Mouse (Mus musculus) limb, embryonic 15.5 days (tissue): Measurements from ENCODE around the gene Kctd3. TPM values are rescaled to one million over a fixed set of nuclear protein-coding genes. Genes with fewer than 3 reads are reported as not detected.
A peak's percentile ranks its signal among the peaks of the same experiment; 100 is the strongest.

Experiments used
- ATAC-seq: fragments of 200-750 bp; cut with Nextera tagmentation; 2 replicates; pipeline ENCODE4 v1.8.0; 2017; ENCODE audit warnings: low read depth, moderate TSS enrichment; ENCODE audit not compliant: insufficient number of reproducible peaks, low FRiP score, low TSS enrichment
- H3K27ac ChIP-seq: fragments of 300-500 bp; sonication (generic); 2 replicates; pipeline ENCODE4 v1.5.1; 2015; ENCODE audit warnings: moderate library complexity, mild to moderate bottlenecking, inconsistent platforms
- H3K27me3 ChIP-seq: fragments of 300-500 bp; sonication (generic); 2 replicates; pipeline ENCODE4 v1.6.1; 2015; ENCODE audit warnings: inconsistent platforms
- H3K36me3 ChIP-seq: fragments of 300-500 bp; sonication (generic); 2 replicates; pipeline ENCODE4 v1.6.1; 2015; ENCODE audit warnings: inconsistent platforms
- H3K4me1 ChIP-seq: fragments of 300-500 bp; sonication (generic); 2 replicates; pipeline ENCODE4 v1.6.1; 2015; ENCODE audit warnings: inconsistent platforms
- H3K4me2 ChIP-seq: fragments of 300-500 bp; sonication (generic); 2 replicates; pipeline ENCODE4 v1.6.1; 2015; ENCODE audit warnings: mild to moderate bottlenecking, inconsistent platforms
- H3K4me3 ChIP-seq: fragments of 300-500 bp; sonication (generic); 2 replicates; pipeline ENCODE4 v1.5.1; 2015; ENCODE audit warnings: mild to moderate bottlenecking, inconsistent platforms
- H3K9ac ChIP-seq: fragments of 300-500 bp; sonication (generic); 2 replicates; pipeline ENCODE4 v1.6.1; 2015; ENCODE audit warnings: inconsistent platforms
- H3K9me3 ChIP-seq: fragments of 300-500 bp; sonication (generic); 2 replicates; pipeline ENCODE4 v1.6.1; 2016; ENCODE audit warnings: inconsistent platforms
- WGBS: fragments of 180-500 bp; shearing (Covaris S2); methylation state at CpG from one replicate; pipeline ENCODE4 v1.1.7; 2015; 5-methylcytosine and 5-hydroxymethylcytosine counted together
- polyA plus RNA-seq: library from polyadenylated mRNA; unstranded; fragments of >200 nt; fragmentation: Nextera tagmentation; extraction: Ambion mirVana; gene quantifications from 2 replicates; pipeline ENCODE4 v1.2.1, GENCODE M21; 2015

Kctd3 gene
- 26.0 and 29.6 TPM in 2 replicates for polyA plus RNA-seq

DNA sequence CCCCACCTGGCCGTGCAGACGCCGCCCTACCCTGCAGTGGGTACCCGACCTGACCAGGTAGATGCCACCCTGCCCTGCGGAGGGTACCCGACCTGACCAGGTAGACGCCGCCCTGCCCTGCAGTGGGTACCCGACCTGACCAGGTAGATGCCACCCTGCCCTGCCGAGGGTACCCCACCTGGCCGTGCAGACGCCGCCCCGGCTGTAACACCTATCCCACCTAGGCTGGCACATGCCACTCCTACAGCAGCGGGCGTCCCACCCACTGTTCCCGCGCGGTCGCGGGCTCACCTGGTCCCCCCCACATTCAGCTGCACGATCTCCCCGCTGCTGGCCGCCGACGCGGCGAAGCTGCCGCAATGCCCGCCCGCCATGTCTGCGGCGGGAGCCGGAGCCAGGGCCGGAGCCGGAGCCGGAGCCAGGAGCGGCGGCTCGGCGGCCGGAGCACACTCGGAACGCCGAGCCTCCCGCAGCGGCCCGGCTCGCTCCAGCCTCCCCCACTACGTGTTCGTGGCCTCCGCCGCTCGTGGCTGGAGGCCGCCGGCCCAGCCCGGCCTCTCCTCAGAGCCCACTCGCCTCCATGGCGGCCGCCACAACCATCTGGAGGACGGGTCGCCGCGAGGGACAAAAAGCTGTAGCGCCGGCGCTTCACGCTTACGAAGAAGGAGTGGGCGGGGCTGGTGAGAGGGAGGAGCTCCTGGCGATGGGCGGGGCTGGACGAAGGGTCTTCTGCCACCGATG lies at the start of gene Kctd3:
Gene Kctd3 (minus strand): TSS at position 603 of the 741 bp plus-strand sequence.
- Histone ChIP-seq H3K36me3 (0 out of 2 replicates have a peak, but pooled peaks cover 10% of the 10 kb centered on the region), H3K9me3 (no peaks in the 10 kb centered on the region), H3K4me1 (peaks cover 14% of the 10 kb centered on the region), H3K27me3 (no peaks in the 10 kb centered on the region), H3K4me3 (peak within 1 kb of the TSS; percentile 72), H3K27ac (peak within 1 kb of the TSS; percentile 59; the same call in 1 of the 2 replicates), H3K4me2 (peak within 1 kb of the TSS; percentile 92), H3K9ac (peak within 1 kb of the TSS; percentile 92)
- WGBS, result under 1% methylated on average over 74 of the region's 74 CpGs
- peak; percentile 88 for ATAC-seq

DNA sequence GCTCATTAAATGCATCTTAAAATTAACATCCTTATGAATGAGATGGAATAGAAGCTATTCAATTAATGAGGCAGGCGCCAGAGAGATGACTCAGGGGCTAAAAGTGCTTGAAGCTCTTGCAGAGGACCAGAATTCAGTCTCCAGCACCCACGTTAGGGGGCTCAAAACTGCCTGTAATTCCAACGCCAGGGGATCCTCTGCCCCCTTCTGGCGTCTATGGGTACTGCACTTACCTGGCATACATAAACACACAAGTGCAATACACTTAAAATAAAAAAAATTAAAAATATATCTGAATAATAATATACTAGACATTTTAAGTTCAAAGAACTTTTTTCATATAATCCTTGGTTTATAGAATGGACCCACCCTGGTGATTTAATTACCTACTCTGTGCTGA lies 49.8 kb upstream of the Kctd3 start:
- no peak overlapping the region for H3K27ac ChIP-seq
- no peaks in the 10 kb centered on the region for H3K36me3 ChIP-seq
- ATAC-seq, result no peak
- H3K4me1 ChIP-seq, result no peaks in the 10 kb centered on the region
- H3K9me3 ChIP-seq, result no peaks in the 10 kb centered on the region
- H3K4me3 ChIP-seq, result no peak overlapping the region
- WGBS, result 57% methylated on average over 4 of the region's 4 CpGs
- H3K9ac ChIP-seq, result no peak overlapping the region
- H3K27me3 ChIP-seq, result no peaks in the 10 kb centered on the region
- H3K4me2 ChIP-seq, result no peak overlapping the region

DNA sequence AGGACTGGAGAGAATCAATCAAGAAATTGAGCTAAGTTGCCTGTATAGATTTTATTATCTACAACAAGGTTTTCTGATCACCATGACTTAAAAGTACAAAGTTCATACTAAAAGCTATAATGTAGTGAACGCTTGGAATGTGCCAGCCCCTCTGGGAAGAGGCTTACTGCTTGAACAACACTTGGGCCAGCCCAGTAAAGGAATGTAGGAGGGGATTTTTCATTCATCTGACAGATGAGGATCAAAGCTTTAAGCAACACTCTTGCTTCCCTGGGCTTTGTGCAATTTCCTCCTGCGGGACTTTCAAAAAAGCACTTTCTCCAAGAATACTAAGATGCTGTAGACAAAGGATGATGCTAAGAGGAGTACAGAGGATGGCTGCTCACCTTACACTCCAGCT lies 48.3 kb upstream of the Kctd3 start:
- H3K36me3 ChIP-seq, result no peaks in the 10 kb centered on the region
- H3K4me2 ChIP-seq, result no peak overlapping the region
- H3K4me3 ChIP-seq, result no peak overlapping the region
- H3K27me3 ChIP-seq, result no peaks in the 10 kb centered on the region
- no peak for ATAC-seq
- no peak overlapping the region for H3K27ac ChIP-seq
- no peaks in the 10 kb centered on the region for H3K4me1 ChIP-seq
- H3K9ac ChIP-seq, result no peak overlapping the region
- no peaks in the 10 kb centered on the region for H3K9me3 ChIP-seq
- 16% methylated on average over 2 of the region's 2 CpGs for WGBS

DNA sequence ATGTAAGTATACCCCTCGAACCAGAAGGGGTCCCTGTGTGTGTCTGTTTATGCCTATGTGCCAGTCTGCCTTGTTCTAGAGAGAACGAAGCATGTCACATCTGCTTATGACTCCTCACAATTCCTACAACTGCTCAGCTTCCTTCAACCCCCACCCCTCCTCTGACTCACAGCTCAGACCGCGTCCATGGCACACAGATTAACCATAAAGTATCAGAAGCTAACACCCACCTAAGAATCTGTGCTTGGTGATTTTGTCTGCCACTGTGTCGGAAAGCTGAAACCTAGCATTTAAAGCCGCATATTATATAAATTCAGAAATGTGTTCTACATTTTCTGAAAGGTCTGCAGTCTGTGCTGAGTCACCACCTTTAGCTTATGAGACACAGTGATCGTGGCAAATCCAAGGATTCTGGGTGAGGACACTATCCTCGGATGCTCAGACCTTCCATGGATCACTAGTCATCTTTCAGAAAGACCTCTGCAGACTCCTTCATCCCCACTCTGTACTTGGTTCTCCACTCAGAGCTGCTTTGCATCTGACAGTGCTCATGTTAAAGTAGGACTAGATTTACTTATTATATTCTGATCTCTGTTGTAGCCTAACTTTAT lies 47.4 kb upstream of the Kctd3 start:
- Histone ChIP-seq H3K27me3 (no peaks in the 10 kb centered on the region), H3K27ac (no peak overlapping the region), H3K9ac (no peak overlapping the region), H3K4me3 (no peak overlapping the region), H3K36me3 (no peaks in the 10 kb centered on the region), H3K4me2 (no peak overlapping the region), H3K9me3 (no peaks in the 10 kb centered on the region), H3K4me1 (no peaks in the 10 kb centered on the region)
- no peak for ATAC-seq
- WGBS, result 65% methylated on average over 8 of the region's 8 CpGs

DNA sequence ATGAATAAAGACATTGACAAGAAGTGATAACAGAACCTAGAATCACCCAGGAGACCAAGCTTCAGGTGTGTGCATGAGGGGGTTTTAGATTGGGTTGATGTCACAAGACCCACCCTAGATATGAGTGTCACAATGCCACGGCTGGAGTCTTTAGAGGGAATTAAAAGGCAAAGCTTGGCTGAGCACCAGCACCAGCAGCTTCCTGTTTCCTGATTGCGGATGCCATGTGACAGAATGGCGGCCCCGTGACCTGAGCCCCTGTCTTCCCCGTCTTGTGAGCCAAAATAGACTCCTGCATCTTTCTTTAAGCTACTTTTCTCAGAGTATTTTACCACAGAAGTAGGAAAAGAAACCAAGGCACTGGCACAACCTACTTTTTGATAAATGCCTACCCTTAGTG lies 46.5 kb upstream of the Kctd3 start:
- no peaks in the 10 kb centered on the region for H3K9me3 ChIP-seq
- WGBS, result 75% methylated on average over 5 of the region's 5 CpGs
- no peak for ATAC-seq
- no peak overlapping the region for H3K4me3 ChIP-seq
- H3K4me1 ChIP-seq, result no peaks in the 10 kb centered on the region
- H3K9ac ChIP-seq, result no peak overlapping the region
- H3K4me2 ChIP-seq, result no peak overlapping the region
- H3K27ac ChIP-seq, result no peak overlapping the region
- no peaks in the 10 kb centered on the region for H3K36me3 ChIP-seq
- H3K27me3 ChIP-seq, result no peaks in the 10 kb centered on the region

DNA sequence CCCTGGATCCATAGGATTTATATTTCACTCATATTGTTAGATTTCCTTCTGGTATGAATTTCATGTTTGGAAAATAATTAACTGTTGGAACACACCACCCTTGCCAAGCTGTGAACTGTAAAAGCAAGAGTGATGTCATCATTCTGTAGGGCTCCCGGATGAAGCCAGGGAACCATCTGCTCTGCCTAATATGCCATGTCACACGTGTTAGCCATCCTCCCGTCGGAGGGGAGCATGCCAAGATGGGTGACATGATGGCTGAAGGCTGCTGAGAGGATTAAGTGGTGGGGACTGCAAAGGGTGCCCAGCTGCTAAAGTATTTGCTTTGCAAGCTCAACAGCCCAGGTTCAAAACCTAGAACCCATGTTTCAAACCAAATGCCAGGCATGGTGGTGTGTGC lies 44.5 kb upstream of the Kctd3 start:
- WGBS, result 74% methylated on average over 4 of the region's 4 CpGs
- Histone ChIP-seq H3K9me3 (no peaks in the 10 kb centered on the region), H3K27me3 (no peaks in the 10 kb centered on the region), H3K4me3 (no peak overlapping the region), H3K4me1 (no peaks in the 10 kb centered on the region), H3K36me3 (no peaks in the 10 kb centered on the region), H3K27ac (no peak overlapping the region), H3K9ac (no peak overlapping the region), H3K4me2 (no peak overlapping the region)
- ATAC-seq, result no peak

DNA sequence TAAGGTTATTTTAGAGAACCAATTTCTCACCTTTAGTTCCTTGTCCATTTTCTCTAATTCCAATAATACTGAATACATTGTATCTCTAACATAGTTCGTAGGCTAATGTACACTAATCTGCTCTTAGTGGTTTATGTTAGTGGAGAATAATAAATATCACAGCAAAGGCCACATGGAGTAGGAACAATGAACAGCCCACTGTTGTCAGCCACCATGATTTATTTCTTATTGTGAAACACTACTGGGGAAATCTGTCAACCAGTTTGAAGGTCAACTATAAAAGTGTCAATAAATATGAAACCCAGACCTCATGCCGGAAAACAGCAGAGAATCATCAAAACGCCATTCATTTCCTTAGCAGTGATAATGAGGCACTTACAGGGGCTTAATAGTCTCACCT lies 42.5 kb upstream of the Kctd3 start:
- WGBS, result 28% methylated on average over 3 of the region's 3 CpGs
- ATAC-seq, result no peak
- H3K9me3 ChIP-seq, result no peaks in the 10 kb centered on the region
- H3K4me3 ChIP-seq, result no peak overlapping the region
- H3K4me1 ChIP-seq, result no peaks in the 10 kb centered on the region
- H3K36me3 ChIP-seq, result no peaks in the 10 kb centered on the region
- H3K27ac ChIP-seq, result no peak overlapping the region
- H3K9ac ChIP-seq, result no peak overlapping the region
- H3K4me2 ChIP-seq, result no peak overlapping the region
- H3K27me3 ChIP-seq, result no peaks in the 10 kb centered on the region

DNA sequence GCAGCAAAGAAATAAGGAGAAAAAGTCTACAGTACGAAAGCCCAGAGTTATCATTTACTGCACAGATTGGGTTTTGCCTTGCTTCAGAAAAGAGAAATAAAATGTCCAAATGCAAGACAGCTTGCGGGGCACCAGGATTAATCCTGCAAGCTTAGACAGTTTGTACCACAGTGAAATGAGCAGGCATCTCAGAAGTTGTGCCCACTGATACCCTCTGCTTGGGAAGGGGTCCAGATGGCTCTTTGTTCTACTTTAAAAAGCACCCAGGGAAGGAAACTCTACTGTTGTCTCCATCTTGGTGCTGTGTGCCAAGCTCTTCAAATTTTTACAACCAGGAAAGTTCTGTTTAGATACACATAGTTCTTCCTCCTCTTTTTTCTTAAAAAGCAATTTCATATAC lies 40.7 kb upstream of the Kctd3 start:
- H3K4me3 ChIP-seq, result no peak overlapping the region
- no peak overlapping the region for H3K27ac ChIP-seq
- no peaks in the 10 kb centered on the region for H3K9me3 ChIP-seq
- H3K4me1 ChIP-seq, result no peaks in the 10 kb centered on the region
- no peaks in the 10 kb centered on the region for H3K27me3 ChIP-seq
- H3K36me3 ChIP-seq, result no peaks in the 10 kb centered on the region
- WGBS, result 84% methylated on average over 2 of the region's 2 CpGs
- no peak overlapping the region for H3K9ac ChIP-seq
- no peak for ATAC-seq
- no peak overlapping the region for H3K4me2 ChIP-seq

DNA sequence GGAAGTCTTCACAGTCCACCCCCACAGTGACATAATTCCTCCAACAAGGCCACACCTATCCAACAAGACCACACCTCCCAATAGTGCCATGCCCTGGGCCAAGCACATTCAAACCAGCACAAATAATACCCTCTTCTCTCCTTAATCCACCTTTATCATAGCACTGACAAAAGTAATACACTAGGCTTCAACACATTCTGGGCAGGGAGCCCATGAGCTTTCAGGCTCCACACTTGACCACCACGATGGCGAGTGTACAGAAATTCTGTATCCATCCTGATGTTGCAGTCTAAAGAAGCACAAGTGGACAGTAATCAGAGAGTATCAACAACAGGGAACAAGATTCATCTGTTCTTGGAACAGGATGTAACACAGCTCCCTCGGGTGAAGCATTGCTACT lies 40.3 kb upstream of the Kctd3 start:
- 82% methylated on average over 3 of the region's 3 CpGs for WGBS
- Histone ChIP-seq H3K4me1 (no peaks in the 10 kb centered on the region), H3K27me3 (no peaks in the 10 kb centered on the region), H3K9ac (no peak overlapping the region), H3K36me3 (no peaks in the 10 kb centered on the region), H3K9me3 (no peaks in the 10 kb centered on the region), H3K4me3 (no peak overlapping the region), H3K4me2 (no peak overlapping the region), H3K27ac (no peak overlapping the region)
- no peak for ATAC-seq

DNA sequence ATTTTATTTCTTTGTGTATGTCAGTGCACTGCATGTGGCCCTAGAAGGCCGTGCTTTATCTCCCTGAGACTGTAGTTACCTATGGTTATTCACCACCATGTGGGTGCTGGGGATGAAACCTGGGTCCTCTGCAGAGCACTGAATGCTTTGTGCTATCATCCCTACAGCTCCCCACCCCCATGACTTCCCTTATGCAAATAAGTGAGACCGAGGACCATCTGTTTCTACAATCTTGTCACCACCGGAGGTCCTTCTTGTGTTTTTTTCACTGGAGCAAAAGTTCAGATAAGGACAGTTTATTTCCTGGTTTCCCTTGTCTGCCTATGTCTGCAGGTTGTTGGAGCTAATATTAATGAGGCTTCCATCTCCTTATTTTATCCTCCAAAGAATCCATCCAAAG lies 39.2 kb upstream of the Kctd3 start:
- no peaks in the 10 kb centered on the region for H3K27me3 ChIP-seq
- no peak overlapping the region for H3K4me3 ChIP-seq
- H3K9me3 ChIP-seq, result no peaks in the 10 kb centered on the region
- ATAC-seq, result no peak
- H3K36me3 ChIP-seq, result no peaks in the 10 kb centered on the region
- H3K4me2 ChIP-seq, result no peak overlapping the region
- 78% methylated on average over 3 of the region's 3 CpGs for WGBS
- no peak overlapping the region for H3K9ac ChIP-seq
- H3K27ac ChIP-seq, result no peak overlapping the region
- no peaks in the 10 kb centered on the region for H3K4me1 ChIP-seq

DNA sequence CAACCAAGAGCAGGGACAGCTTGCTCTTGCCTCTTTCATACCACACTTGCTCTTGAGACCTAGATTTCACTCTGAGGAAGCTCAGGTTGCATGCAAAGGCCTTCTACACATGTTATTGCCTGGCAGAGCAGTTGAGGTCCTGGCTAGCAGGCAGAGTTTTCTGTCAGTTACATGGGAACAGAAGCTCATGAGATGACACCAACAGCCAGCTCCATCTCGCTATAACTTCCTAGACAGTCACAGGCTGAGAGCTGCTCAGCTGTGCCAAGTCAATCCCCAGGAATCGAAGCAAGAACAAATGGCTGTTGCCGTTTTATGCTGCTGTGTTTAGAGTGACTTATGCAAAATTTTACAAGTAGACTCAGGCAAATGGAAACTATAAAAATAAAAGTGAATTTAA lies 38.7 kb upstream of the Kctd3 start:
- 62% methylated on average over 3 of the region's 3 CpGs for WGBS
- H3K36me3 ChIP-seq, result no peaks in the 10 kb centered on the region

DNA sequence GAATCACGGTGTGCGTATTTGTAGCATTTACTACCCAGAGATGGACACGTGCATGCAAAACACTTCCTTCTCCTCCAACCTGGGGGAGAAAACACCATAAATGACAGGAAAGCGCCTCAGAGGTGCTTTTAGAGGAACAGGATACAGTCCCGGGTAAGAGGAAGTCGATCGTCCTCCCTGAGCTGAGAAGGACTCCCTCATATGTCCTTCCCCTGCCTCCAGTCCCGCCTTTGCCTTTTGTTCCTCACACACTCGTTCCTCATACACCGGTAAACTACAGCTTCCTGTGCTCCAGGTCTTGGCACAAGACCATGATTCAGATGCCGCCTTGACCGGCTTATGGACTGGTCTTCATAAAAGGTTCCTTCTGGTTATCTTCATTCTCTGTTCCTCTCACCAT lies 33.6 kb upstream of the Kctd3 start:
- Histone ChIP-seq H3K4me2 (no peak overlapping the region), H3K4me1 (no peaks in the 10 kb centered on the region), H3K27me3 (no peaks in the 10 kb centered on the region), H3K27ac (no peak overlapping the region), H3K36me3 (no peaks in the 10 kb centered on the region), H3K4me3 (no peak overlapping the region), H3K9ac (no peak overlapping the region), H3K9me3 (no peaks in the 10 kb centered on the region)
- no peak for ATAC-seq
- WGBS, result 84% methylated on average over 12 of the region's 12 CpGs

More for the DNA sequence above, 38.7 kb upstream of the Kctd3 start:
- no peaks in the 10 kb centered on the region for H3K4me1 ChIP-seq
- no peak overlapping the region for H3K4me2 ChIP-seq
- H3K9me3 ChIP-seq, result no peaks in the 10 kb centered on the region
- H3K27ac ChIP-seq, result no peak overlapping the region
- no peak for ATAC-seq
- H3K4me3 ChIP-seq, result no peak overlapping the region
- no peak overlapping the region for H3K9ac ChIP-seq
- H3K27me3 ChIP-seq, result no peaks in the 10 kb centered on the region
